Mouse (Mus musculus) neutrophil, adult 65 days (primary cell): ENCODE measurements around the gene Gata5. TPM values are rescaled to one million over a fixed set of nuclear protein-coding genes. Genes with fewer than 3 reads are reported as not detected.

ENCODE experiments used
- total RNA-seq: library from RNA; stranded (reverse); gene quantifications from 2 replicates; pipeline ENCODE4 v1.2.4, GENCODE M21; 2023

Gata5 gene
- total RNA-seq, result not detected in 2 replicates

GRCm38 (mm10) chr2:180334551-180334986 lies at the start of gene Gata5:
Gene Gata5, minus strand, starts transcription at chr2:180334699.

GRCm38 (mm10) chr2:180289440-180290108 lies 44.9 kb downstream of the Gata5 start, which contains the start of gene Rbbp8nl:
Gene Rbbp8nl, minus strand, starts transcription at chr2:180289879.

Other genes starting within 250 kb of the Gata5 start
- not detected in 2 replicates for gene Hrh3, start 230.2 kb downstream of the Gata5 start, total RNA-seq
- 69.9 and 77.3 TPM in 2 replicates for gene Osbpl2, start 215.4 kb downstream of the Gata5 start, total RNA-seq
- 69.8 and 76.8 TPM in 2 replicates for gene Adrm1, start 163.2 kb downstream of the Gata5 start, total RNA-seq
- gene Lama5, start 108.8 kb downstream of the Gata5 start, total RNA-seq, result 0.09 and 0.66 TPM in 2 replicates
- gene Rps21, start 77.3 kb downstream of the Gata5 start, total RNA-seq, result 370 and 374 TPM in 2 replicates
- 21.0 and 30.1 TPM in 2 replicates for gene Cables2, start 61.2 kb downstream of the Gata5 start, total RNA-seq
- gene Rbbp8nl, start 44.8 kb downstream of the Gata5 start, total RNA-seq, result not detected in 2 replicates
- 26.8 and 27.8 TPM in 2 replicates for gene Slco4a1, start 121.5 kb upstream of the Gata5 start, total RNA-seq
- gene Ntsr1, start 165.3 kb upstream of the Gata5 start, total RNA-seq, result not detected in 2 replicates
- 17.5 and 21.2 TPM in 2 replicates for gene Mrgbp, start 246.6 kb upstream of the Gata5 start, total RNA-seq